Mouse (Mus musculus) induced T-regulatory cell, adult 2 months (primary cell): ENCODE data around the gene Ninj2.
A peak's percentile ranks its signal among the peaks of the same experiment; 100 is the strongest.

Source experiments
- DNase-seq: peaks from one replicate; pipeline ENCODE4 v3.0.0-alpha.2; 2012; ENCODE audit warnings: low read depth

Ninj2 gene

DNA sequence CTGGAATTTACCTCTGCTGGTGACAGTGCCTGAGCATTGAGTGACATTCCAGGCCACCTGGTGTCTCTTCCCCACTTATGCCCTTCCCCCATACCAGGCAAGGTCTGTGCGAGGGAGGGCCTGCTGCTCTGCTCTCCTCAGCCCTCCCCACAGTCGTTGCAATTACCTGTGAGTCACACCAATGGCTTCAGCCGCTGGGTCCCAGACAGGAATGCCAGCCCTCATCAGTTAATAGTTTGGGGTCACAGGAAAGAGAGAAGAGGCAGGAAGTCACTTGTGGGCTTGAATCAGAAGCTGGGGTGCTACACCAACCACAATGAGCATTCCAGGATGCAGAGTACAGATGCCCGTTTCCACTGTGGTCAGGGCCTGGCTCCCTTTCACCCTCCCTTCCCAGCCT lies 41.6 kb downstream of the Ninj2 start:
- no peak for DNase-seq

DNA sequence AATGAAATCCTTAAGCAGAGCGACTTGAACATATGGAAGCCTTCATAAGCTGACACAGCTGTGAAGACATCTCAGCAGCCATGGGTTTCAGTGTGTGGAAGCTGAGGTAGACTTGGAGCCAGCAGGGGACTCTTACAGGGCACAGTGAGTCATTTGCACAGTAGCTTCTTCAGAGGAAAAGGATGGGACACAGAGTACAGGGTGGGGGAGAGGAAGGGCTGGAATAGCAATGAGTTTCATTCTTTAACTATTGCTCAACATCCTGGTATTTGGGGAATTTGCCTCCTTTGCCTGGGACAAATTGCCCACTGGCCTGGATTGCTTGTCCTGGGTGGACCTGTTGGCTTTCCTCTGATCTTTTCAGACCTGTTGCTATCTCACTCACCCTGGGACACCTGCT lies 52.3 kb downstream of the Ninj2 start:
- no peak for DNase-seq

DNA sequence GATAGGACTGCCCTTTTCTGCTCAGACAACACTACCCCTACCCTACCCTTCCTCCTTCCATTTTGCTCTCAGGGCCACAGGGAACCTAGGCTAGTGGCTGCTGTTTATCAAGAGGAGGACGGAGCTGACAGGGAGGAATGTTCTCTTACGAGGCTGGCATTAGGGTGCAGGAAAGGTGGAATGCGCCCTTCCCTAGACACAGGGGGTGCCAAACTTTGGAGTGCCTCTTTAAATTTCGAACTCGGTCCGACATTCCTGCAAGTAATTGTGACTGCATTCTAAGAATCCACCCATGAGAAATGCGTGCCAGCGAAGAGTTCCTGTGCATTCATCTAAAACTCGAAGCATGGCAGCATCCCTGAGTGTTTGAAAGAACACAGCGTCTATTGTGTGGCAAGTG lies 53.5 kb downstream of the Ninj2 start:
- no peak for DNase-seq

DNA sequence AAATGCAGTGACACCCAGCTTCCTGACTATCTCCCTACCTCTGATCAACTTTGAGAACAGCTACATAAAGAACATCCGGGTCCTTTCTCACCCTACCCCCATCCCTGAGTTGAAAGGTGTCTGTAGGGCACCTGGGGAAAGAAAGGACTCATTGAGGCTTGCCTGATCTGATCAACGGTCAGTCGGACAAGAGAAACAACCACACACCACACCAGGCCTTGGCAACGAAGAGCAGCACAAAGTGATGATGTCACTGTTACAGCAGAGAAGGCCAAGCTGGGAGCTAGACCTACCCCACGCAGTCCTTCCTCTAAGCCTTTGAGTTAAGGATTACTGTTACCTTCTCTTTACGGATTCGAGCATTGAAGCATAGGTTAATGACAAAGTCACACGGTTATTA lies 54.3 kb downstream of the Ninj2 start:
- DNase-seq, result no peak

DNA sequence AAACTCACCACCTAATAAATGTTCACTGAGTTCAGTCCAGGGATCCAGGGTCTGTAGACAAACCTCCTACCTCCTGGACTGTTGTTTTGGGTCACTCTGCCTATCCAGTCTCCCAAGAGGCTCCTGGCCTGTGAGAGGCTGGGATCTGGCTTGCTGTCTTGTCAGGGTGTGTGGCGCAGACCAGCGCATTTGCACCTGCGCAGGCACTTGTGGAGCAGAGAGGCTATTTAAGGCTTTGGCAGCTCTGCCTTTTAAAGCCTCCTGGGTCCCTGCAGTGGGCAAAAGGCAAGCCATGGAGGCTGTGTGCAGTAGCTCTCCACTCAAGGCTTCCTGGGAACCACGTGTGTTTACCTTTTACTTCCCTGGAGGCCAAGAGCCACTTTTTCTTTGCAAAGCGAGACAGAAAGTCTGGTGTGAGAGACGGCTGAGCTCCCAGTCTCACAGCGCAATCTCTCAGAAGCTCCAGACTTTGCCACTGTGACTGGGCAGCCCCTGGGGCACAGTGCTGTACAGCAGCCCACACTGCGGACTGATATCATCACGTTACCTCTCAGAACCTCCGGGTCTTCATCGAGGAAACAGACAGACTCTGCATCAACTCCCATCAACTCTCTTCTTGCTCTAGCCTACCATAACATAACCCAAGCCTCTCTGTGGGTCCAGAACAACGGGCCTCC lies 55.7 kb downstream of the Ninj2 start:
- DNase-seq, result no peak

DNA sequence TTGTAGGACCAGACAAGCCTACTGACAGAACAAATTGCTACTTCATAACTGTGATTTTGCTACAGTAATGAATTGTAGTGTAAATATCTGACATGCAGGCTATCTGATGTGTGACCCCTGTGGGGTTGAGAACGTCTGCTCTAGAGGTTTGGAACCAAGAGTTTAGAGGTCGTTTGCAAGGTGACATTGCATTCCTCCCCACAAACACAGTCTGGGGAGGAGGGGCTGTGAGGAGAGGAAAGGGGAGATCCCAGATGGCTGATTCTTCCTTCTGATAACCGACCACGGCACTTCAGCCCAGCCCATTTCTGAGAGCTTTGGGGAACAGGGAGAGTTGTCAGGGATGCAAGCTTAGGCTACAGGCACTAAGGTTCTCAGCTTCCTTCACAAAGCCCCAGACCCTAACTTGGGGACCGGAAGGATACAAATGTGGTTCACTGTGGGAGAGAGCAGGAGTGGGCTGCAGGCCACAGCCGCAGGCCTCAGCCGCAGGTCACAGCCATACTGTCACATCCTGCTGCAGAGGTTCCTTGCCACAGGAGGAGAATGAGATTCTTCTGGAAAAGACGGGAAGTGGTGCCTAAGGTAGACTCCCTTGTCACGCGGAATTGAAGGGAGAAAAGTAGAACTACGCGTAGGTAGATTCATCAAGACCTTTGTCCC lies 56.4 kb downstream of the Ninj2 start:
- DNase-seq, result peak; percentile 69

DNA sequence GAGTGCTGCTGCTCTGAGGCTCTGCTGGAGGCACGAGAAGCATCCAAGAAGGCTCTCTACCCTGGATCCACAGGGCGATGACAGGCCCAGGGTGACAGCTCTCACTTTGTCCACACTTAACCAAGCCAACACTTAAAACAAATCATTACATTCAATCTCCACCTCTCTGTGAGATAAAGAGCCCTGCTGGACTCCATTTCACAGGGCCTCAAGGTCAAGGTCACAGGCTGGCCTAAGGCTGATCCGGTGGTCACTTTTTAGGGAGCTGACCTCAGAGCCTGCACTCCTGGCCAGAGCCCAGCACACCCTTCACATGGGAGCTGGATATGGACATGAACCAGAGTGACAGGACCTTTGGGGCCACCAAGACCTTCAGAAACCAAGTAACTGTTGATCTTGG lies 57.1 kb downstream of the Ninj2 start:
- DNase-seq, result no peak

DNA sequence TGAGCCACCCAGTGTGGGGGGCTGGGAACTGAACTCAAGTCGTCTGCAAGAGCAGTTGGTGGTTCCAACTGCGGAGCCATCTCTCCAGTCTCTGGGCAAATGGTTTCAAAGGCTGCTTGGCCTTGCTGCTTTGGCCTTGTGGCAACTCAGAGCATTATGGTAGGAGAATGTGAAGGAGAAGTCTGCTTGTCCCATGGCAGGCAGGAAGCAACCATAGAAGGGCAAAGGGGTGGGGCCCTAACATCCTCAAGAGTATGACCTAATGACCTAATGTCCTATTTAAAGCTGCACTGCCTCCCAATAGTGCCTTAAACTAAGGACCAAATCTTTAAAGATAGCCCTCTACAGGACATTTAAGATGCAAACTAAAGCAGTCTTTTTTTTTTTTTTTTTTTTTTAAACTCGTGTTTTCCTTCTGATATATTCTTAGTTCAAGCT lies 58.5 kb downstream of the Ninj2 start:
- peak; percentile 58 for DNase-seq

DNA sequence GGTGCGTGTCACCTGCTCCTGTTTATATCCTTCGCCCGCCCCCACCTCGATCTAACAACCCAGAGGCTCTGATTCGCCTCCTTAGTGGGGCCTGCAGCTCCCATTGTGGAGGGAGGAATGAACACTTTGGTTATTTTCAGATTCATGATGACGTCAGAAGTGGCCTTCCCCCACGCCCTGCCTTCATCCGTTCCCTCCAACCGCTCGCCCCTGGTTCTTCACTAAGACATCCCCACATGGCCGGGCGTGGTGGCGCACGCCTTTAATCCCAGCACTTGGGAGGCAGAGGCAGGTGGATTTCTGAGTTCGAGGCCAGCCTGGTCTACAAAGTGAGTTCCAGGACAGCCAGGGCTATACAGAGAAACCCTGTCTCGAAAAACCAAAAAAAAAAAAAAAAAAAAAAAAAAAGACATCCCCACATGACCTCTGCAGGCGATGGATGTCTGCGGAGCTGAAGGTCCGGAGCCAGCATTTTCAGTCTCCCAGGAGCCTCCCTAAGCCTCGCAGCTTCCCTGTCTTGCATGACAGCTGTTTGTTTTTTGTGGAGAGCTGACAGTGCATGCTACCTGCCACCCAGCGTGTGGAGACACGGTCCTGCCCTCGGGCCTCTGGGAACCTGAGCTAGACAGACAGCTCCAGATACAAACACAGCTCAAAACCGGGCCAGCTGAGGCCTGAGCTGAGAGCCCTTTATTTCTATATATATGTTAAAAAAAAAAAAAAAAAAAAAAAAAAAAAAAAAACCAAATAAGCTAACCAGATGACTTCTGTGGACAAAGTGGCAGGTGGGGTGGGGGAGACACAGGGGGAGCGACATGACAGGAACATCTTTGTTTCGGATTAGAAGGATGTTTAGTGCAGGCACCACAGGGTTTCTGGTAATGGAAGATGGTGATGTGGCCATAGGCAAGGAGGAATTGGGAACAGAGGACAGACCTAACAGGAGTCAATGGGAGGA lies 59.9 kb downstream of the Ninj2 start:
- no peak for DNase-seq

DNA sequence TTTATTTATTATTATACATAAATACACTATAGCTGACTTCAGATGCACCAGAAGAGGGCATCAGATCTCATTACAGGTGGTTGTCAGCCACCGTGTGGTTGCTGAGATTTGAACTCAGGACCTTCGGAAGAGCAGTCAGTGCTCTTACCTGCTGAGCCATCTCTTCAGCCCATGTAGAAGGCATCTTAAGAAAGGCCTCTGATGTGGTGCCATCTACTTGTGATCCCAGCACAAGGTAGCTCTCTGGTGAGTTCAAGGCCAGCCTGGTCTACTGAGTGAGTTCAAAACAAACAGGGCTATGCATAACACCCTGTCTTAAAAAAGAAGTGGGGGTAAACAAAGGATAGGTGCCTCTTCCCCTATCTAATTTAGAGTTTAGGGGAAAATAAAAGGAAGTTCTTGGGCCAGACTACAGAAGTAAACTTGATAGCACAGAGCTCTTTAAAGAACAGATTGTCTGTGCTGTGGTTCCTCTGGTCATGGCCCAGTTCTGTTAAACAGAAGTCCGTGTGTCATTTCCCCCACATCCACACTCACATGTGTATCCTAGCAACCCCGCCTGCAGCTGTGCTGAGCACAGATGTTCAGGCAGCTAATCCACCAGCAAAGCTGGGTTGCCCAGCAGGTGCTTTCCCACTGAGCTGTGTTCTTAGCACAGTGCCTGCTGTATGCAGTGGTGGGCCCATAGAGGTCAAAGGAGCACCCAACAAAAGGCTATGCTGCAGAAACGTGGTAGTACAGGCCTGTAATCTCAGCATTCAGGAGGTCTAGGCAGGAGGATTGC lies 61.6 kb downstream of the Ninj2 start:
- DNase-seq, result peak; percentile 75

DNA sequence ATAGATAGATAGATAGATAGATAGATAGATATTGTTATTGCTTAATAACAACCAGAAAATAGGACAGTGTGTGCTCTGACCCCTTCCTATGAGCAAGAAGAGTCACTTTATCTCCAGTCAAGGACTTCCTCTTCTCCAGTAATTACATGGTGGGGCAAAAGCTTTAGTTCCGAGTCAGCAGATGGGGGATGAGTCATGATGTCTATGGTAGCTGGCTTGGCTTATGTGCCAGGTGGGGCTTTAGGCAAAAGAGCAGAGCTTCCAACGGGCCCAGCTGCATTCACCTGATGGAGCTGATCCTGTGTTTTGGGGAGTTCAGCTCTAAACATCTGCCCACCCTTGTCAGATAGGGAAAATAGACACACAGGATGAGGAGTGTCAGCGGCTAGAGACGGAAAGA lies 62.4 kb downstream of the Ninj2 start:
- no peak for DNase-seq

DNA sequence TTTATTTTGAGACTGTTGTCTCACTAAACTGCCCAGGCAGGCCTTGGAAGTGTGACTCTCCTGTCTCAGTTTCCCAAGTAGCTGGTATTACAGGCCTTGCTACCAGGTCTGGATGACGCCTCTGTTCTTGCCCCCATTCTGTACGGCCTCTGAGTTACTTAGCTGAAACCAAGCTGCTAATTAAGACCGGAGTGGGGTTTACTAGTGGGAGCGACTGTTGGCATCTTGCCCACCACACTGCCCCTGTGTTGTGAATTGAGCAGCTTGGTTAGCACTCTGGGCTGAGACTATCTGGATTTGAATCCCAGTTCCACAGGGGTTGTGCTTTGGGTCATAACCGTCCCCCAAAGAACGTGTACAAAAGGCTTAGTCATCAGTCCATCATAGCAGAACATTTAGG lies 64.3 kb downstream of the Ninj2 start:
- no peak for DNase-seq

DNA sequence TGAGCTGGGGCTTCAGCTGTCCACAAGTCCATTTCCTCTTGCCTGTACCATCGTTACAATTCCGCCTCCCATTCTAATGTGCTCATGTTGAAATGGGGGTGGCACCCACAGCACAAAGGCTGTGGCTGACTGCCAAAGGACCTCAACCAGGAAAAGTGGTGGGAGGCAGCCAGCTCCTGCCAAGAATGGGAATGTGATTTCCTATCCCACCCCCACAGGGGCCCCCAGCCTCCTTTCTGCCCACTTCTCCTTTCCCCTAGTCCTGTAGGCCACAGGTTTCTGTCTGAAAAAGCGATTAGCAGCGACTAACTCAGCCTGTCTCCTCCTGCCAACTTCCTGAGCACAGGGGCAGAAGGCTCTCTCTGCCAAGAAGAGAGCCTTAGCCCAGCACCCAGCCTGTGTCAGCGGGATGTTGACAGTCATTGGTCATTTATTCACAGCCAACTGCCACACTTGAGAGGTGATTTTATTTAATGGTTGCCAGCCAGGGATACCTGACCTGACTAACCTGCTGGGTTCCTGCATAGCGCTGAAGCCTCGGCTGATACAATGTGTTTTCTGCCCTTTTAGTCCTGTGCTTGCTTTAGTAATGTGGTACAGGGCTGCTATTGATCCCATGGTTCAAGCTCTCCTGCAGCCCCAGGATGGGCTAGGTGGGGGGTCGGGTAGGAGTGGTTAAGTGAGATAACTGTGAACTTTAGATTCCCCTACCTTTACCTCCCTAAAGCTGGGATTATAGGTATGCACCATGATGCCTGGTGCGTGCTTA lies 66.2 kb downstream of the Ninj2 start:
- no peak for DNase-seq

DNA sequence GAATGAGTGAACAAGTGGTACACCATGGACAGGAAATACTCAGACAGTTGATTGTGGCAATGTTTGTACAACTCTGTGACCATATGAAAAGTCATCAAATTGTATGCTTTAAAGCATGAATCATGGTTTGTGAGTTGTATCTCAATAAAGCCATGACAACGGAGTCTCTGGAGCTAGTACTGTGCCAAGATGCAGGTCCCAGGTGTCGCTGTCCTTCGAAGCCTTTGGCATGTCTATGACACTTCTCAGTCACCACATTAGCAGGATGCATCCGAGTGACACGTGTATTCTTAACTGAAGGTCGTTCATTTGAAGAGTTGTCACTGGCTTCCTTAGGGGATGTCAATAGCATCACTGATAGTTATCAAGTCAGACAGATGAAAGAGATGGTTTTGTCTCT lies 69.8 kb downstream of the Ninj2 start:
- DNase-seq, result no peak

DNA sequence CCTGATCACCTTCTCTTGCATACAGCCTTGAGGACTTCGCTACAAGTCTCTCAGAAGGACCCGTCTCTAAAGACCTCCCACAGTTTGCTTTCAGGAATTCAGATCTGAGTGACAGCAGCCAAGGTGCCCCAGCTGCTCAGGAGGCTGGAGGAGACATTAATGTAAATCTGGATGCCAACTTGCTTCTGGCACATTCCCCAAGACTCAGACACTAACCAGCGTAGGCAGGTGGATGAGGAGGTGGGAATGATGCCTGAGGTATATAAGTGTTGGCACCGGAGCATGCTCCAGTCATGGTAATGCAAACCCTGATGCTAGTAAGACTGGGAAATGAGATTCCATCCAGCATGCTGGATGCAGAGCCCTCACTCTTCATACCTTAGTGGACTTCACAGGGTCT lies 71.6 kb downstream of the Ninj2 start:
- DNase-seq, result no peak

DNA sequence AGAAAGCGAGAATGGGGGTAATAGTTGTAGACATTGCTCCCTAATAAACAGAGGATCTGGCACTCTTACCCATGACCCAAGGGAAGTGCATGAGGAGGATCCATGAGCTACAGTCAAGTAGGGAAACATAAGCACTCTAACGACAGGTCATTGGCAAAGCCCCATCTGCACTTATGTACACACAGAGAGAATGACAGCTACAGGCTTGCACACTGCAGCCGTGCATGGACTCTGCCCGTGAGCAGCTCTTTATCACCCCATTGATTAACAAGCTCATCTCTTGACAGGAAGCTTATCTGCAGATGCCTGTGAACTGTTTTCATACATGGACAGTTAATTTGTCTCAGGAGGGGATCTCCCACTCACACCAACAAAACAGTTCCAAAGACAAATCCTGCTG lies 74.4 kb downstream of the Ninj2 start:
- DNase-seq, result no peak

DNA sequence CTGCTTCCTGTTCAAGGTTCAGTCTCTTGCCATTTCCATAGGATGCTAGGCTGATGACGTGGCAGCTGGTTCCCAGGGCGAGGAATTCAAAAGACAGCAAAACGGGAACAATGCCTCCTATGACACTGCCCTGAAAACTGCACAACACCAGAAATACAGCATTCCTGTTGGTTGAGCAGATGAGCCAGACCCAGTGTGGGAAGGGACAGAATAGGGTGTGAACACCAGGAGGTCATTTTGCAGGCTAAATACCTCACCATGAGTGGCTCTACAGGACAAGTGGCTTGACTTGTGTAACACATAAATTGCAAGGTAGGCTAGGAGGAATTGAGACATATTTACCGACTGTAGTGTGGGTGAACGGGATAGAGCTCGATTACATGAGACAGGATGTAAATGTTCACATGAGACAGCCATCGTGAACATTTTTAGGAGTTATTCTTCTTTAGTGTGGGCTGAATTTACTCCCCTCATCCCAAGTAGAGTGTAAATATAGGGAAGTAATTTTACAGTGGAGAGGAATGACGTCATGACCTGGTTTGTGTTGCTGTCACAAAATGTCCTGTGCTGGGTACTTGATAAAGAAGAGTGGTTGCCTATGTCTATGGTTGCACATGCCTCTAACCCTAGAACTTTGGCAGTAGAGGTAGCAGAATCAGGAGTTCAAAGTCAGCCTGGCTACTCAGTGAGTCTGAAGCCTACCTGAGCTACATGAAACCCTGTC lies 79.3 kb downstream of the Ninj2 start:
- no peak for DNase-seq

DNA sequence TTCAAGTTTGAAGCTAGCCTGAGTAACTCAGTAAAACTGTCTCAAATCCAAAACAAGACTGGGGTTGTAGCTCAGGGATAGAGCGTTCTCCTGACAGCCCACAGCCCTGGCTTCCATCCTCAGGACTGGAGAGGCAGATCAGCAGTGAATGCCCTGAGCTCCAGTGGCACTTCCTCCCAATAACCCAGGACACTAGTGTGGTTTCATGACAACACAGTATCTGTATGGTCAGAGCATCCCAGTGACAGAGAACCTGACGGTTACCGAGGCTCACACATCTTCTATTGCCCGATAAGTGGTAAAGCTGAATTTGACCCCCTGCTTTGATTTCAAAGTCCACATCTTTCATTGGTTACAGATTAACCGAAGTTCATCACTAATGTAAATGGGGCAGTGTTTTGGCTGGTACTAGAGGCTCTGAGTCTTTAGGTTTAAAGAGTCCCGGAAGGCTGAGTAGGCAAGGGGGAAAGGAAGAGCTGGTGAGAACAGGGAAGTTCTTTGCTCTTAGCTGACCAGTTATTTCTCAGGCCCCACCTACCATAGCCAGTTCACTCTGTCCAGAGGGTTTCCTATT lies 81.0 kb downstream of the Ninj2 start:
- no peak for DNase-seq

DNA sequence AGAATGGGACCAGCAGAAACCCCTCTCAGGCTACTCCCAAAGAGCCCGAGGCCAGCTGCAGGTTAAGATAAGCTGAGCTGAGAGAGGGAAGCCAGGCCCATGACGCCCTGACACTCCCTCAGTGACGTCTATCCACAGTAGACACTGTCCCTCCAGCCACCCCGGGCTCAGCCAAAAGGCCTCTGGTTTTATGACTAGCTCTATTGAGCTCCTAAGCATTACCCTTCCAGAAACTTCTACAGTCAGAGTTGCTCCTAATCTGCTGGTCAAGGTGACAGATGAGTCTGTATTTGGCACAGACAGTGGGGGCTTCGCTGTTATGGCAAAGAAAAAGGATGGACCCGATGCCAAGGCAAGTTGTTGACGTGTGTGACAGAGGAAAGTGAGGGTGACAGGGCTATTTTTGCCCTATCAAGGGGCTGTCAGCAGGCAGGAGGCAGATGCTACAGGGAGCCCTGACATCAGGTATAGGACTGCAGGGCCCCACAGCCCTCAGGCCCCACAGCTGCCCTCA lies 81.5 kb downstream of the Ninj2 start:
- no peak for DNase-seq

DNA sequence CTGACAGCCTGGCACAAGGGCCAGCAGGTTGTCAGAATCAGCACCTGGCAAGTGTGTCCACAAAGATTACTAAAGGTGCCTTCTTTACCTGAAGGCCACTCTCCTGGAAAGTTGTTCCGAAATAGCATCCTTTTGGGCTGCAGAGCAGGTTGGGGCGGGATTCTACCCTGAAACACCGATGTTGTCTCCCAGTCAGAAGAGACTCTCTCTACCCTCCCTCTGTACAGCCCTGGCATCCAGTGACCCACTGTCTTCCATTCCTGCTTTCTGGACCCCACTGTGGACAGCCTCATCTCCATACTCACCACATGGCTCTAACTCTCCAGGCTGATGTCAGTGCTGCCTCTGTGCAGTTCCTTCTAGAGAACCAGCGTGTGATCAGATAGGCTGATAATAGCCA lies 82.5 kb downstream of the Ninj2 start:
- no peak for DNase-seq
